Mouse (Mus musculus): ENCODE measurements at regions not wholly inside any gene's neighbourhood (a gene's known extent, or its start where the extent isn't known, plus 50 kb on each side); places are given as distances from the start of the nearest gene placed in this dataset.

GRCm38 (mm10) chr10:97241476-97241875 is 237.9 kb upstream of the Dcn start:
- no peaks in the 10 kb centered on the region for H3K9me3 ChIP-seq
- no peak overlapping the region for H3K27ac ChIP-seq
- H3K27me3 ChIP-seq, result no peaks in the 10 kb centered on the region
- 67% methylated on average over 2 of the region's 2 CpGs for WGBS
- no peaks in the 10 kb centered on the region for H3K36me3 ChIP-seq
- no peak overlapping the region for H3K4me2 ChIP-seq
- no peaks in the 10 kb centered on the region for H3K4me1 ChIP-seq
- H3K4me3 ChIP-seq, result no peak overlapping the region
- H3K9ac ChIP-seq, result no peak overlapping the region
- ATAC-seq (ENCODE audit: insufficient number of reproducible peaks, insufficient read depth, low FRiP score, low TSS enrichment, low read depth), result no peak

- Histone ChIP-seq H3K4me3 (no peak overlapping the region), H3K9ac (no peak overlapping the region), H3K27ac (no peak overlapping the region), H3K4me1 (no peaks in the 10 kb centered on the region), H3K36me3 (no peaks in the 10 kb centered on the region), H3K9me3 (no peaks in the 10 kb centered on the region), H3K4me2 (no peak overlapping the region), H3K27me3 (no peaks in the 10 kb centered on the region)
- no peak for ATAC-seq (ENCODE audit: insufficient number of reproducible peaks, insufficient read depth, low FRiP score, low TSS enrichment, low read depth)
- WGBS, result 70% methylated on average over 3 of the region's 3 CpGs
Observed at GRCm38 (mm10) chr10:97245674-97246073, 233.7 kb upstream of the Dcn start.

- H3K4me3 ChIP-seq, result no peak overlapping the region
- H3K27me3 ChIP-seq, result no peaks in the 10 kb centered on the region
- H3K4me2 ChIP-seq, result no peak overlapping the region
- H3K9me3 ChIP-seq, result no peaks in the 10 kb centered on the region
- H3K36me3 ChIP-seq, result no peaks in the 10 kb centered on the region
- WGBS, result 85% methylated on average over 4 of the region's 4 CpGs
- H3K27ac ChIP-seq, result no peak overlapping the region
- ATAC-seq (ENCODE audit: insufficient number of reproducible peaks, insufficient read depth, low FRiP score, low TSS enrichment, low read depth), result no peak
- H3K4me1 ChIP-seq, result no peaks in the 10 kb centered on the region
- no peak overlapping the region for H3K9ac ChIP-seq
Observed at GRCm38 (mm10) chr10:97248522-97248921, 230.9 kb upstream of the Dcn start.

- Histone ChIP-seq H3K4me3 (no peak overlapping the region), H3K9ac (no peak overlapping the region), H3K9me3 (no peaks in the 10 kb centered on the region), H3K27ac (no peak overlapping the region), H3K4me1 (no peaks in the 10 kb centered on the region), H3K4me2 (no peak overlapping the region), H3K27me3 (no peaks in the 10 kb centered on the region), H3K36me3 (no peaks in the 10 kb centered on the region)
- 88% methylated on average over 1 of the region's 1 CpGs for WGBS
- no peak for ATAC-seq (ENCODE audit: insufficient number of reproducible peaks, insufficient read depth, low FRiP score, low TSS enrichment, low read depth)
Observed at GRCm38 (mm10) chr10:97249760-97250159, 229.6 kb upstream of the Dcn start.

GRCm38 (mm10) chr10:97250167-97250566 is 229.2 kb upstream of the Dcn start:
- H3K4me2 ChIP-seq, result no peak overlapping the region
- ATAC-seq (ENCODE audit: insufficient number of reproducible peaks, insufficient read depth, low FRiP score, low TSS enrichment, low read depth), result no peak
- WGBS, result 84% methylated on average over 2 of the region's 2 CpGs

GRCm38 (mm10) chr10:97265959-97266517 is 213.4 kb upstream of the Dcn start:
- Histone ChIP-seq H3K9ac (no peak overlapping the region), H3K27ac (peak overlapping the region; percentile 68; the same call in 1 of the 2 replicates), H3K9me3 (no peaks in the 10 kb centered on the region), H3K4me1 (peaks cover 16% of the 10 kb centered on the region), H3K4me3 (no peak overlapping the region), H3K27me3 (no peaks in the 10 kb centered on the region), H3K36me3 (no peaks in the 10 kb centered on the region), H3K4me2 (peak overlapping the region; percentile 9; the same call in 1 of the 2 replicates)
- no peak for ATAC-seq (ENCODE audit: insufficient number of reproducible peaks, insufficient read depth, low FRiP score, low TSS enrichment, low read depth)
- WGBS, result 20% methylated on average over 6 of the region's 6 CpGs

More at GRCm38 (mm10) chr10:97250167-97250566, 229.2 kb upstream of the Dcn start:
- Histone ChIP-seq H3K9me3 (no peaks in the 10 kb centered on the region), H3K9ac (no peak overlapping the region), H3K36me3 (no peaks in the 10 kb centered on the region), H3K27me3 (no peaks in the 10 kb centered on the region), H3K4me1 (no peaks in the 10 kb centered on the region), H3K4me3 (no peak overlapping the region), H3K27ac (no peak overlapping the region)

GRCm38 (mm10) chr10:97282416-97282815 is 197.0 kb upstream of the Dcn start:
- 79% methylated on average over 2 of the region's 2 CpGs for WGBS
- H3K9me3 ChIP-seq, result no peaks in the 10 kb centered on the region
- no peak overlapping the region for H3K4me2 ChIP-seq
- no peak overlapping the region for H3K4me3 ChIP-seq
- 0 out of 2 replicates have a peak, but pooled peaks cover 4% of the 10 kb centered on the region for H3K4me1 ChIP-seq
- H3K9ac ChIP-seq, result no peak overlapping the region
- H3K36me3 ChIP-seq, result no peaks in the 10 kb centered on the region
- ATAC-seq (ENCODE audit: insufficient number of reproducible peaks, insufficient read depth, low FRiP score, low TSS enrichment, low read depth), result no peak
- no peaks in the 10 kb centered on the region for H3K27me3 ChIP-seq
- no peak overlapping the region for H3K27ac ChIP-seq

GRCm38 (mm10) chr10:97282841-97283496 is 196.4 kb upstream of the Dcn start:
- Histone ChIP-seq H3K27ac (no peak overlapping the region), H3K27me3 (no peaks in the 10 kb centered on the region), H3K9me3 (no peaks in the 10 kb centered on the region), H3K9ac (no peak overlapping the region), H3K4me2 (no peak overlapping the region), H3K4me1 (0 out of 2 replicates have a peak, but pooled peaks cover 4% of the 10 kb centered on the region), H3K36me3 (no peaks in the 10 kb centered on the region), H3K4me3 (no peak overlapping the region)
- no peak for ATAC-seq (ENCODE audit: insufficient number of reproducible peaks, insufficient read depth, low FRiP score, low TSS enrichment, low read depth)
- WGBS, result 59% methylated on average over 4 of the region's 4 CpGs

GRCm38 (mm10) chr10:97304791-97305355 is 174.5 kb upstream of the Dcn start:
- H3K4me1 ChIP-seq, result peaks cover 4% of the 10 kb centered on the region
- H3K4me2 ChIP-seq, result no peak overlapping the region
- no peaks in the 10 kb centered on the region for H3K36me3 ChIP-seq
- WGBS, result 58% methylated on average over 3 of the region's 3 CpGs
- ATAC-seq (ENCODE audit: insufficient number of reproducible peaks, insufficient read depth, low FRiP score, low TSS enrichment, low read depth), result no peak
- H3K9me3 ChIP-seq, result no peaks in the 10 kb centered on the region
- H3K9ac ChIP-seq, result no peak overlapping the region
- H3K4me3 ChIP-seq, result no peak overlapping the region
- no peaks in the 10 kb centered on the region for H3K27me3 ChIP-seq
- H3K27ac ChIP-seq, result peak overlapping the region; percentile 39; the same call in 1 of the 2 replicates

GRCm38 (mm10) chr10:97309580-97309979 is 169.8 kb upstream of the Dcn start:
- no peaks in the 10 kb centered on the region for H3K9me3 ChIP-seq
- H3K4me3 ChIP-seq, result no peak overlapping the region
- no peak for ATAC-seq (ENCODE audit: insufficient number of reproducible peaks, insufficient read depth, low FRiP score, low TSS enrichment, low read depth)
- H3K36me3 ChIP-seq, result no peaks in the 10 kb centered on the region
- 77% methylated on average over 5 of the region's 5 CpGs for WGBS
- H3K27ac ChIP-seq, result no peak overlapping the region
- H3K4me1 ChIP-seq, result peaks cover 17% of the 10 kb centered on the region
- no peak overlapping the region for H3K9ac ChIP-seq
- no peak overlapping the region for H3K4me2 ChIP-seq
- no peaks in the 10 kb centered on the region for H3K27me3 ChIP-seq

GRCm38 (mm10) chr10:97312509-97312908 is 166.9 kb upstream of the Dcn start:
- Histone ChIP-seq H3K9me3 (no peaks in the 10 kb centered on the region), H3K27ac (peak overlapping the region; percentile 98), H3K27me3 (no peaks in the 10 kb centered on the region), H3K4me3 (peak overlapping the region; percentile 41), H3K4me1 (peaks cover 28% of the 10 kb centered on the region), H3K4me2 (peak overlapping the region; percentile 61), H3K36me3 (no peaks in the 10 kb centered on the region), H3K9ac (peak overlapping the region; percentile 55; the same call in 1 of the 2 replicates)
- 14% methylated on average over 12 of the region's 12 CpGs for WGBS
- no peak for ATAC-seq (ENCODE audit: insufficient number of reproducible peaks, insufficient read depth, low FRiP score, low TSS enrichment, low read depth)

- under 1% methylated on average over 17 of the region's 17 CpGs for WGBS
- peaks cover 28% of the 10 kb centered on the region for H3K4me1 ChIP-seq
- no peaks in the 10 kb centered on the region for H3K9me3 ChIP-seq
- peak overlapping the region; percentile 98 for H3K27ac ChIP-seq
- H3K36me3 ChIP-seq, result no peaks in the 10 kb centered on the region
- no peaks in the 10 kb centered on the region for H3K27me3 ChIP-seq
- peak; percentile 88 for ATAC-seq (ENCODE audit: insufficient number of reproducible peaks, insufficient read depth, low FRiP score, low TSS enrichment, low read depth)
- H3K9ac ChIP-seq, result peak overlapping the region; percentile 72
- H3K4me2 ChIP-seq, result peak overlapping the region; percentile 61
- peak overlapping the region; percentile 41 for H3K4me3 ChIP-seq
Observed at GRCm38 (mm10) chr10:97312978-97313377, 166.4 kb upstream of the Dcn start.

Measured in embryonic facial prominence, embryonic 13.5 days (tissue).